Mouse (Mus musculus): ENCODE data around the gene Fahd1. TPM values are rescaled to one million over a fixed set of nuclear protein-coding genes. Genes with fewer than 3 reads are reported as not detected.

Fahd1 gene
- total RNA-seq (2021) = 10 to 100 TPM; 17.6 to 21.5 TPM
- long read RNA-seq, experiment 1, transcript Fahd1-201 (1 exons, 1,473 nt) = major isoform, 24 of 24 reads
- long read RNA-seq, experiment 1, partial matches to known transcripts = 0 of 24 reads
- long read RNA-seq, experiment 1, other reads (novel, unspliced or antisense) = 0 of 24 reads
- long read RNA-seq, experiment 2, transcript Fahd1-201 (1 exons, 1,473 nt) = major isoform, 17 of 17 reads
- long read RNA-seq, experiment 2, partial matches to known transcripts = 0 of 17 reads
- long read RNA-seq, experiment 2, other reads (novel, unspliced or antisense) = 0 of 17 reads

- DNase-seq (ENCODE audit: low spot score in 2 of 2) = peak; percentile 92 to 95
Observed at GRCm38 (mm10) chr17:24850065-24850772, at the start of gene Fahd1. Fahd1 (minus strand) TSS chr17:24850364.

DNA sequence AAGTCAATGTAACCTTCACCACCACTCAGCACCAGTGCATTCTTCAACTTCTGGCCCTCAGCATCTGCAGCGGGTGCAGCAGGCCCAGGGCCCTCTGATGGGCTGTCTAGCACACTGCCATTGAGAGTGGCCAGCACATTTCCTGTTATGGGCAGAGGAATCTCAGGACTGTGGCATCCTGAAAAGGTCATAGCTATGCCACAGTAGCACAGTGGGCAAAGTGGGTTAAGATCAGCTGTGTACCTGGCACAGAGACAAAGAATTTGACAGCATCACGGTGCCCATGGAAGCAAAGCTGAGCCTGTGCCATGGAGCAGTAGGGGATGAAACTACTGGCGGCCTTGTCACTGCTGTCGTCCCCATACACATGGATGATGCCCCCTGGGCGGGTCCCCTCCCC lies 49.0 kb upstream of the Fahd1 start:
- DNase-seq (ENCODE audit: low spot score in 2 of 2) = no peak

DNA sequence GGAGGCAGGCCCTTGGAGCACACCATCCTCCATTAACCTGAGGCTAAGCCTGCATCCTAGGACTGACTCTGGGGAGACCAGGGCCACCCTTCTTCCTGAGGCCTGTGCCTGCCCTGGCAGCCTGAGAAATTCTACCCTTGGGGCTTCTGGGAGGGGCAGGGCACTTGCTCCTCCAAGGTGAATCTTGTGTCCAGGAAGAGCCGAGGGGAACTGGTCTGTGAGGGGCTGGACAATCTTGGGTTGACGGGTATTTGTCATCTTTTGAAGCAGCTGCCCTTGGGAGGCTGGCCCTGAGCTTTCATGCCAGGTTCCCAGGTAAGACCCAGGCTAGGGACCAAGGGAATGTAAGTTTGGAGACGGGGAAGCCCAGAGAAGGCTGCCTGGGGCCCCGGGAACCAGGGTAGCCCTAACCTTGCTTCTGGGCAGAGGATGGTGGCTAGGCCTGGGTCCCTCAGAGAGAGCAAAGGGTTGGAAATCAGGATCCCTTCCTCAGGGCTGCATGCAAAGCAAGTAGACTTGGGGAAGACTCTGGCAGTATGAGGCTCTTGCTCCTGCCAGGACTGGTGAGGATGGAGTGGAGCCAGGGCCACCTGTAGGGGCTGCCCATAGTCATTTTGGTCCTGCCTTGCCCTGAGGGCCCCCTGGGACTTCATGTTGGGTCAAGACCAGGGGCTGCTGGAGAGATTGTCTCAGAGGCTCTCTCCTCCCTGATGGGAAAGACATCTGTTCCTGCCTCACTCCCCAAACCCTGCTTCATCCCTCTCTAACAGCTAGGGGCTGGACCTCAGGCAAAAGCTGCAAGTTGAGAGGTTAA lies 48.1 kb upstream of the Fahd1 start:
- DNase-seq (ENCODE audit: low spot score in 2 of 2) = no peak

- no peak for DNase-seq (ENCODE audit: low spot score in 2 of 2)
Observed at GRCm38 (mm10) chr17:24897600-24897999, 47.4 kb upstream of the Fahd1 start.

- no peak for DNase-seq (ENCODE audit: low spot score in 2 of 2)
Observed at GRCm38 (mm10) chr17:24896993-24897269, 46.8 kb upstream of the Fahd1 start.

DNA sequence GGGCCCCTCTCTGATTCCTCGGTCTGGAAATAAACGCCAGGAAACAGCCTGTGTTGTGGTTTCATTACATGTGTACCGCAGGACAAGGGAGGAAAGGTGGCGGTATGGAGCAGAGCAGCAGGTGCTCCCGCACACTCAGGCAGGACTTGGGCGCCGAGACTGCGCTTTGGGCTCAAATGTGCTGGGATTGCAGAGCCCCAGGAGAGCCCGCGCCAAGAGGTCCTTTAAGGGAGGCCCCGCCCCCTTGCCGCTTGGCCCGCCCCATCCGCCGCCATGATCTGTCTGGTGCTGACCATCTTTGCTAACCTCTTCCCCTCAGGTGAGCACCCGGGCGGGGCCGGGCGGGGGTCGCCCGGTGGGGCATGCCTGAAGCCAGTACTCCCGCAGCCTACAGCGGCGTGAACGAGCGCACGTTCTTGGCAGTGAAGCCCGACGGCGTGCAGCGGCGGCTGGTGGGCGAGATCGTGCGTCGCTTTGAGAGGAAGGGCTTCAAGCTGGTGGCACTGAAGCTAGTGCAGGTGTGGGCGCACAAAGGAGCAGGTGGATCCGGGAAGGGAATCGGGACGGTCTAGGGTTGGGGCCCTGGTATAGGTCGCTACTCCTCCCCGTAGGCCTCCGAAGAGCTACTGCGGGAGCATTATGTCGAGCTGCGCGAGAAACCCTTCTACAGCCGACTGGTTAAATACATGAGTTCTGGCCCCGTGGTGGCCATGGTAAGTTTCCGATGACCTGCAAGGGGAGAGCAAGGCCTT lies 46.3 kb upstream of the Fahd1 start, which contains the start of gene Nme3:
Gene Nme3, plus strand, starts transcription at position 260 of the 752 bp plus-strand sequence.
- peak; percentile 61 to 80 for DNase-seq (ENCODE audit: low spot score in 2 of 2)

DNA sequence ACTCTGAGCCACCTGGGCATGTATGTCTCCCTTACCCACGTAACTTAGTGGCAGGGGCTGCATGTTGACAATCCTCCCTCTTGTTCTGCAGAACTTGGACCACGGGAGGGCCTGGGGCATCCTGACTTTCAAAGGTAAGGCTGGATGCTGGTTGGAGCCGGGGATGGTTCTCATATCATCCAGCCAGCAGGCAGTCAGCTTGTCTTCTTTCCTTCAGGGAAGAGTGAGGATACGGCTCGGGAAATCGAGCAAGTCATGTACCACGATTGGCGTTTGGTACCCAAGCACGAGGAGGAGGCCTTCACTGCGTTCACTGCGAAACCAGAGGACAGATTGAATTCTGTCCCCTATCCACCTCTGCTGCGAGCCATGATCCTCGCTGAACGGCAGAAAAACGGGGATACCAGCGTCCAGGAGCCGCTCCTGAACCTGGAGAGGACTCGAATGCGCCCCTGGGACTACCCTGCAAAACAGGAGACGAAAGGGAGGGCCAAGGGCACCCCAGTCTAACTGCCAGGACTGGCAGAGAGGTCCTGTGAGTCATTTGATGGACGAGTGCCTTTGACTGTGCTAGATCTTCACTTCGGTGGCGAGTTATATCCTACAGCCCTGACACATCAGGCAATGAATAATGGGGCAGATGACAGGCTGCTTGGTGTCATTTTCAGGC lies 45.5 kb upstream of the Fahd1 start:
- no peak for DNase-seq (ENCODE audit: low spot score in 2 of 2)

- DNase-seq (ENCODE audit: low spot score in 2 of 2) = peak; percentile 82 to 89
Observed at GRCm38 (mm10) chr17:24894995-24895547, 44.9 kb upstream of the Fahd1 start, which contains the start of the genes Eme2 and Mrps34. Eme2 (minus strand) TSS chr17:24895087. Mrps34 (plus strand) TSS chr17:24895116.

- DNase-seq (ENCODE audit: low spot score in 2 of 2) = no peak
Observed at GRCm38 (mm10) chr17:24894061-24894994, 44.2 kb upstream of the Fahd1 start.

DNA sequence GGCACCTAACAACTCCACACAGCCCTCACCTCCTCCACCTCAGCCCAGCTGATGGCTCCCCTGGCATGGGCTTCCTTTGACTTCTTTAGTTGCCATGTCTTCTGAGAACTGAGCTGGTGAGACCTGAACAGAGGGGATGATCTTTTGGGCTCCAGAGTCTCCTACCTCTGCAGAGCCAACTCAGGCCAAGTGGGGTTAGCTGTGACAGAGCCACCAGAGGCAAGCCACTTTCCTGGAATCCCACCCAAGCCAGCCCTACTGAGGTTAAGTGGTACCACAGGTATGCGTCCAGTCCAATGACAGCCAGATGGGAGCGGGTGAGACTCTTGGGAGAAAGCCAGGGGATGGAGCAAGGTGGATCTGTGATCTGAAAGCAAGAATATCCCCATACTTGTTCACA lies 43.1 kb upstream of the Fahd1 start:
- no peak for DNase-seq (ENCODE audit: low spot score in 2 of 2)

DNA sequence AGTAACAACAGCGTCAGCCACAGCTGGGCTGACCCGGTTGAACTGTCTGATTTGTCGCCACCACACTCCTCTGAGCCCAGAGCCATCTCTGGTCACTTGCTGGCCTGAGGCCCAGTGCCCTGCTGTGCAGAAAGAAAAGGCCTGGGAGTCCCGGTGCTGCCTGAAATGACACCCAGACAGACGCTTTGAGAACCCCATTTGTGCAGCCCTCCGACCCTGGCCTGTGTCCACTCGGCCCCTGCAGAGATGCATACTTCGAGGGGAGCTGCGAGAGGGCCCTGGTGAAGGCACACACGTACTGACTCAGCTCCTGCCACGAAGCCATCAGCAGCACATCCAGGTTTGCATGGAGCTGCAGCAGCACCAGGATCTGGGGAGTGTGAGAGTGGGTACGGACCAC lies 42.6 kb upstream of the Fahd1 start:
- DNase-seq (ENCODE audit: low spot score in 2 of 2) = no peak

GRCm38 (mm10) chr17:24891321-24891720 lies 41.2 kb upstream of the Fahd1 start:
- no peak for DNase-seq (ENCODE audit: low spot score in 2 of 2)

DNA sequence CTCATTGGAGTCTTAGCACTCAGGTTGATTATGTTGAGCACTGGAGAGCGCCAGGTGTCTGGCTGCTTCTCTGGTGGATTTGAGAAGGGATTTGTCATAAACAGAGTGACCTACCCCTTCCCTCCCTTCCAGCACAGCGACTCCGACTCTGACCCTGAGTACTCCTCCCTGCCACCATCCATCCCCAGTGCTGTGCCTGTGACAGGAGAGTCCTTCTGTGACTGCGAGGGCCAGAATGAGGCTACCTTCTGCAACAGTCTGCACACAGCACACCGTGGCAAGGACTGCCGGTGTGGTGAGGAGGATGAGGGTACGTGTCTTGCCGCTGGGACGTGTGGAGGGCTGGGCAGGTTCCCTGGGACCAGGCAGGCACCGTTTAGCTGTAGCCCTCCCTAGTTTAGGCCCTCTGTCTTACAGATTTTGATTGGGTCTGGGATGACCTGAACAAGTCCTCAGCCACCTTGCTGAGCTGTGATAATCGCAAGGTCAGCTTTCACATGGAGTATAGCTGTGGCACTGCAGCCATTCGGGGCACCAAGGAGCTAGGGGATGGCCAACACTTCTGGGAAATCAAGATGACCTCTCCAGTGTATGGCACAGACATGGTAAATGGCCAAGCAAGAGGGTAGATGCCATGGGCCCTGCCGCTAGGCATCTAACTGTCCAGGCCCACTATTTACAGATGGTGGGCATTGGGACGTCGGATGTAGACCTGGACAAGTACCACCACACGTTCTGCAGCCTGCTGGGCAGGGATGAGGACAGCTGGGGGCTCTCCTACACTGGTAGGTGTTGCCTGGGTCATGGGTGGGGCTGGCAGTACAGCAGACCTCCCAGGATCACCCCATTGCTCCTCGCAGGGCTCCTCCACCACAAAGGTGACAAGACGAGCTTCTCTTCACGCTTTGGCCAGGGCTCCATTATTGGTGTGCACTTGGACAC lies 40.3 kb upstream of the Fahd1 start:
- no peak for DNase-seq (ENCODE audit: low spot score in 2 of 2)

DNA sequence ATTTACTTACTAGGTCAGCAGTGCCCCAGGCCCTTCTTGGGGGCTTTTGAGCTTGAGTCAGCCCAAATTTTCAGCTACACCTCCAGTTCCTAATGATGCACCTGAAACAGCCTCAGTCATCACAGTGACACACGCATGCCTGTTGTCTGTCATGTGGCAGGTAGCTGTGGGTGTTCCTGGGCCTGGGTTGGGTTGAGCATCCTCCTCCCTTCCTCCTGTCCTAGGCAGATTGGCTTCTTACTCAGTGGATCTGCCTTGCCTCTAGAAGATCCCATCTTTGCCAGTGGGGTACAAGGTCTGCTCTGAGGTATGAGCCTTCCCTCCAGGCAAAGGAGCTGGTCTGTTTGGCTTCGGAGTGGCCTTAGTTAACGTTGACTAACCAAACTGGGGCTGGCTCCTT lies 38.7 kb upstream of the Fahd1 start:
- no peak for DNase-seq (ENCODE audit: low spot score in 2 of 2)

- no peak for DNase-seq (ENCODE audit: low spot score in 2 of 2)
Observed at GRCm38 (mm10) chr17:24887291-24888080, 37.3 kb upstream of the Fahd1 start.

- no peak for DNase-seq (ENCODE audit: low spot score in 2 of 2)
Observed at GRCm38 (mm10) chr17:24886932-24887271, 36.7 kb upstream of the Fahd1 start.
